Mouse (Mus musculus) neural tube, embryonic 14.5 days (tissue): ENCODE data around the gene Rplp2. TPM values are rescaled to one million over a fixed set of nuclear protein-coding genes. Genes with fewer than 3 reads are reported as not detected.

Source experiments
- ATAC-seq: fragments of 200-750 bp; cut with Nextera tagmentation; 2 replicates; pipeline ENCODE4 v1.8.0; 2017; ENCODE audit warnings: low read depth, mild to moderate bottlenecking, moderate TSS enrichment, moderate library complexity
- H3K27ac ChIP-seq: fragments of 300-500 bp; sonication (generic); 2 replicates; pipeline ENCODE4 v1.5.1; 2014; ENCODE audit warnings: low read depth, mild to moderate bottlenecking, control low read depth, low read length, moderate library complexity, mixed read lengths
- H3K27me3 ChIP-seq: fragments of 300-500 bp; sonication (generic); 2 replicates; pipeline ENCODE4 v1.6.1; 2014; ENCODE audit warnings: low read length; ENCODE audit not compliant: control insufficient read depth, insufficient read depth
- H3K36me3 ChIP-seq: fragments of 300-500 bp; sonication (generic); 2 replicates; pipeline ENCODE4 v1.6.1; 2014; ENCODE audit warnings: low read length, mixed read lengths; ENCODE audit not compliant: control insufficient read depth, insufficient read depth
- H3K4me1 ChIP-seq: fragments of 300-500 bp; sonication (generic); 2 replicates; pipeline ENCODE4 v1.6.1; 2014; ENCODE audit warnings: low read length; ENCODE audit not compliant: control insufficient read depth, insufficient read depth
- H3K4me2 ChIP-seq: fragments of 300-500 bp; sonication (generic); 2 replicates; pipeline ENCODE4 v1.6.1; 2014; ENCODE audit warnings: mild to moderate bottlenecking, low read depth, low read length, control low read depth
- H3K4me3 ChIP-seq: fragments of 300-500 bp; sonication (generic); 2 replicates; pipeline ENCODE4 v1.5.1; 2014; ENCODE audit warnings: low read depth, low read length, control low read depth, mixed read lengths
- H3K9ac ChIP-seq: fragments of 300-500 bp; sonication (generic); replicated peaks from 2 replicates; pipeline ENCODE4 v1.6.1; 2014; ENCODE audit warnings: low read depth, mild to moderate bottlenecking, control low read depth, low read length, mixed read lengths
- H3K9me3 ChIP-seq: fragments of 300-500 bp; sonication (generic); 2 replicates; pipeline ENCODE4 v1.6.1; 2016; ENCODE audit warnings: low read length; ENCODE audit not compliant: control insufficient read depth
- WGBS: fragments of 180-500 bp; shearing (Covaris S2); extraction: QIAGEN DNeasy Blood & Tissue Kit; methylation state at CpG from one replicate; pipeline ENCODE4 v1.1.7; 2014; 5-methylcytosine and 5-hydroxymethylcytosine counted together
- polyA plus RNA-seq: library from polyadenylated mRNA; unstranded; fragments of >200 nt; fragmentation: Nextera tagmentation; extraction: Ambion mirVana; gene quantifications from 2 replicates; pipeline ENCODE4 v1.2.1, GENCODE M21; 2014

The Rplp2 gene
- polyA plus RNA-seq, 1 experiment from 2014 or later: 691 TPM

DNA sequence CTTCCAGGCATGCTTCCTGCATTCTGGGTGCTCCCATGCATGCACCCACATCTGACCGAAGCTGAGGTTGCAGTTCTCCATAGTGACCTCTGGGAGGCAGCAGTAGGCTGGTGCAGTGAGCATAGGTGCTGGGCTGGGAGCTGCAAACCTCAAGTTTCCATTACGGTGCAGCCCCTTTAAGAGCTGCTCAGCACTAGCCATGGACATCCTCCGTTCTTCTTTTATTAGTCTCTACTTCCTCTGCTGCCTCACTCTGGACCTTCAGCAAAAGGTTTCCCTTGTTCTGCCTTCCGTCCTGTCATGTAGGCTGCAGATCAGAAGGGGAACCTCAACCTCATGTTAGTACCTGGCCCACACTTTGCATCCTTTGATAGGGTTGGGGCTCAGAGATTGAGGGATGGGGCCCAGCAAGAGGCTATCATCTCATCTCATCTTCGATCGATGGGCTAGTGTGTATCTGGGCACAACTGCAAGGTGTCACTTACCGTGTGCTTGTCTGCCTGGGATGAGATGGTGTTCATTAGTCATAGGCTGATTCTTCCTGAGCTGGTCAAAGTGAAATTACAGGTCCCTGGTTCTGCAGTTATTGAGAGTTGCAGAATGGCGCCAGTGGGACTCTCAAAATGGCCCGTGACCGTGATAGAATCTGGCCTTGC lies 33.8 kb downstream of the Rplp2 start:
- ATAC-seq: peak; percentile 45; the same call in 1 of the 2 replicates
- no peak overlapping the region for H3K27ac ChIP-seq

DNA sequence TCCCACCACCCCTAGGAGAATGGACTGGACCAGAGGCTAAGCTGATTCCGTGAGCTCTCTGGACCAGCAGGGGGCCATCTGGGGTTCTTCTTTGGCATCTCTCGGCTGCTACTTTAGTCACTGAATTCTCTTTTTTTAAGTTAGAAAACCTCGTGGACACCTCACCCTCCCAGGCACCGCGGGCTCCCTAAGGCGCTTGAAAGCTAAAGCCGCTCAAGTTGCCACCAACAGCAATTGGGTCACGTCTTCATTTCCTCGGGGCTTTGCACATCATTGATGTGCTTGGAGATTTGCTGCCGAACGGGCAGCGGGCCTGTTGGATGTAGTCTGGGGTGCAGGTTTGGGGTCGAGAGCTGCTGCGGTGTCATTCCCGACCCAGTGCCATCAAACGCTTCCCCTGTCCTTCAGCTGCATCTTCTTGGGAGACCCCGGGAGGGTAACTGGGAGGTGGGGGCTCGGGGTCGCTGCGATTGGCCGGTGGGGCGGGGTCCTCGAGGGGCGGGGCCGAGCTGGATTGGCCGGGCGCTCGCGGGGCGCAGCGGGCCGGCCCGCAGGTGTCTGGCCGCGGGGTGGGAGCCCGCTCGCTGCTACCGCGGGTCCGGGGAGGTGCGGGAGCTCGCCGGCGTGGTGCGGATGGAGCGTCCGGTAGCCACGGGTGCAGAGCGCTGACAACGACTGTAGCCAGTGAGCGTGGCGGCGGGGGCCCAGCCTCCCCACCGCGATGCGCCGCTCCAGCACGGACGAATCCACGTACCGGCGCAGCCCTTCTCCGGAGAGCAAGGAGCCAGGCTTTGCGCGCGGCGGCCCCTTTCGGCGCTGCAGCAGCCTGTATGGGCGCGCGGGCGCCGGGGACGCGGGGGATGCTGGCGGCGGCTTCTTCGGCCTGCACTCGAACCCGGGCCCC lies 34.6 kb downstream of the Rplp2 start:
- under 1% methylated on average over 81 of the region's 81 CpGs for WGBS
- Histone ChIP-seq H3K4me2 (peak overlapping the region; percentile 88), H3K4me3 (peak overlapping the region; percentile 65), H3K27me3 (peaks cover 4% of the 10 kb centered on the region; the same call in 1 of the 2 replicates), H3K4me1 (peaks cover 16% of the 10 kb centered on the region), H3K36me3 (no peaks in the 10 kb centered on the region), H3K27ac (peak overlapping the region; percentile 62), H3K9me3 (no peaks in the 10 kb centered on the region), H3K9ac (peak overlapping the region; percentile 81)
- ATAC-seq: peak; percentile 62

More for the DNA sequence above, 33.8 kb downstream of the Rplp2 start:
- no peaks in the 10 kb centered on the region for H3K36me3 ChIP-seq
- peak overlapping the region; percentile 88 for H3K4me2 ChIP-seq
- peaks cover 4% of the 10 kb centered on the region; the same call in 1 of the 2 replicates for H3K27me3 ChIP-seq
- H3K4me3 ChIP-seq: peak overlapping the region; percentile 65
- H3K9ac ChIP-seq: no peak overlapping the region
- peaks cover 18% of the 10 kb centered on the region for H3K4me1 ChIP-seq
- no peaks in the 10 kb centered on the region for H3K9me3 ChIP-seq
- 9% methylated on average over 10 of the region's 10 CpGs for WGBS

DNA sequence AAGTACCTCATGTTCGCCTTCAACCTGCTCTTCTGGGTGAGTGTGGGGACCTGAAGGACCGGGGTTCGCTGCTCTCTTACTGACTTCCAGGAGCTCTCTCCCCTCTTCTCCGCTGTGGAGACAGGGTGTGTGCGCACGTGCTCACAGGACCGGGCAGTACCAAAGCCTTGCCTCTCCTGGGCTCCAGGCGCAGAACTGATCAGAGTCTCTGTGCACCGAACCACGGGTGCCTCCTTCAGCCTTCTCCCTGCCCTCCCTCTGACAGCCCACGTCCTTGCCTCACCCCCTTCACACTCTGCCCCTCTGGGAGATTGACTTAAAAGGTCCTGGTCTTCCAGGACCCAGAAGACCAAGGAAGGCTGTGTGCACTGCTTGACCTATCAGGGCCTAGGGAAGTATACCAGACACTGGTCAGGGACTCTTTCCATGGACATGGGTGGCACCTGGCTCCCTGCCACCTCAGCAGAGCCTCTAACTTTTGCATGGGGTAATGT lies 35.4 kb downstream of the Rplp2 start:
- peak overlapping the region; percentile 65 for H3K4me3 ChIP-seq
- no peaks in the 10 kb centered on the region for H3K36me3 ChIP-seq
- H3K9me3 ChIP-seq: no peaks in the 10 kb centered on the region
- ATAC-seq: no peak
- peak overlapping the region; percentile 62; the same call in 1 of the 2 replicates for H3K27ac ChIP-seq
- H3K27me3 ChIP-seq: peaks cover 4% of the 10 kb centered on the region; the same call in 1 of the 2 replicates
- whole genome bisulfite sequencing: 1% methylated on average over 11 of the region's 11 CpGs
- H3K4me1 ChIP-seq: peaks cover 16% of the 10 kb centered on the region
- peak overlapping the region; percentile 81 for H3K9ac ChIP-seq
- H3K4me2 ChIP-seq: peak overlapping the region; percentile 88

DNA sequence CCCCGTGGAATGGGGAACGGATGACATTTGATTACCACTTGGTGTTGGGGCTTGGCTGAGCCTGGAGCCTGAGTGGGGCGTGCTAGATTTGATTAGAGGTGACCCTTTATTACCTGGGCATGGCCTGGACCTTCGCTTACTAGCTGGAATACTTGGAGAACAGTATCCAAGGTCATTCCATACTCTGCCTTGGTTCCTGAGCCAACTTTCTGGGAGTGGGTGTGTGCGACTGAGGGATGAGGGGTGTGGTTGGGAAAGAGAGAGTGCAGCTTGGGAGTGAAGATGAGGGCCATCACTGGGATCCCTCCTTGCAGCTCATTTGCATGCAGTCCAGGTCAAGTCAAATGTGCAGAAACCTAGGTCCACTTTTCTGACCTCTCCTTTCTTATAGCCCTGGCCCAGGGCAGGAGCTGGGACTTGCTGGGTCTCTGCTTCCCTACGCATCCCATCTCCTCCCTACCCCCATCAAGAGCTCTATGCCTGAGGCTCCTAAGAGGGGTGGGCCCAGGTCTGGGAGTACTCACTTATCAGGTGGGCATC lies 36.0 kb downstream of the Rplp2 start:
- no peaks in the 10 kb centered on the region for H3K36me3 ChIP-seq
- no peak overlapping the region for H3K27ac ChIP-seq
- H3K4me1 ChIP-seq: peaks cover 16% of the 10 kb centered on the region
- peak overlapping the region; percentile 81; the same call in 1 of the 2 replicates for H3K9ac ChIP-seq
- no peak for ATAC-seq
- 77% methylated on average over 6 of the region's 6 CpGs for WGBS
- H3K4me2 ChIP-seq: peak overlapping the region; percentile 88
- peak overlapping the region; percentile 65 for H3K4me3 ChIP-seq
- H3K9me3 ChIP-seq: no peaks in the 10 kb centered on the region
- peaks cover 4% of the 10 kb centered on the region; the same call in 1 of the 2 replicates for H3K27me3 ChIP-seq

DNA sequence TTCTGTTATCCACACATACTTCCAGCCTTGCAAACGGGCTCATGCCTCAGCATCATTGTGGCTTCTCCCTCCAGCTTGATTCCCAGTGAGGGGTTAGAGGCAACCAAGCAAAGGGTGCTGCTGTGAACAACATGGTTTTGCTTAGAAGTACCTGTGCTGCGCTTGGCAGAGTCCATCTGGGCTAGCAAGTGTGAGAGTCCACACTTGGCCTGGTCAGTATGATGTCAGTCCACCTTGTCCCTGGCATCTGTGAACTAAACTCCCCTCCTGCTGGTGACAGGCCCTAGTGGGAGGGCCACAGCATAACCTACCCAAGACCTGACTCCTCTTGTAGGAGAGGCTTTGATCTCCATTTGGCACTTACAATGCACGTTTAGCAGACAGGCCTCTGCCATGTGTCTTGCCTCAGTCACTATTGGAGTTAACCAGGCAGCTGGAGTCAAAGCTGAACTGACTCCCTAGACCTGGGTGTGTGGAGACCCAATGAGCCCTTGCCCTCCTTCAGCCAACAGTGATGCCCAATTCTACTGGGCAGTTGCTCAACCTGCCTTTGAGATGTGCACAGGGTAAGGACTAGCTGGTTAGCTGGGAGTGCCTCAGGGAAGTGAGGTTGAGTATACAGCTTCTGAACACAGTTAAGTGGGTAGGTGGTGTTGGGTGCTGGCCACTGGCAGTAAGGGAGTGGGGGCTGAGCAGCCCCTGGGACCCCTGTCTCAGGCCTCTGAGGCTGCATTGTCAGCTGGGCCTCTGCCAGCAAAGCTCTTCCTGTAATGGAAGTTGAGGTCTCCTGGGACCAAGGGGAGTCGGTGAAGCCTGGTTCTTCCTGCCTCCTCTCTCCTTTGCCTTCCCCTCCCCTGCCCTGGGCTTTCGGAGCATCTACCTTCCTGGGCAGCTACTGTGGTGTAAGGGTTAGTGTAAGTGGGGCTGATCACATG lies 37.3 kb downstream of the Rplp2 start:
- no peaks in the 10 kb centered on the region for H3K36me3 ChIP-seq
- H3K9me3 ChIP-seq: no peaks in the 10 kb centered on the region
- 75% methylated on average over 5 of the region's 5 CpGs for WGBS
- H3K9ac ChIP-seq: no peak overlapping the region
- H3K4me2 ChIP-seq: 0 out of 2 replicates have a peak overlapping the region, but pooled peaks have one; percentile 8
- peaks cover 4% of the 10 kb centered on the region; the same call in 1 of the 2 replicates for H3K27me3 ChIP-seq
- H3K4me1 ChIP-seq: peaks cover 16% of the 10 kb centered on the region
- no peak overlapping the region for H3K4me3 ChIP-seq
- no peak for ATAC-seq
- H3K27ac ChIP-seq: no peak overlapping the region

- H3K4me1 ChIP-seq: peaks cover 16% of the 10 kb centered on the region
- H3K9me3 ChIP-seq: no peaks in the 10 kb centered on the region
- WGBS: 71% methylated on average over 2 of the region's 2 CpGs
These were observed 38.0 kb downstream of the Rplp2 start for GRCm38 (mm10) chr7:141485186-141485585.

GRCm38 (mm10) chr7:141485606-141486005 lies 38.4 kb downstream of the Rplp2 start:
- 84% methylated on average over 2 of the region's 2 CpGs for WGBS
- Histone ChIP-seq H3K9me3 (no peaks in the 10 kb centered on the region), H3K36me3 (no peaks in the 10 kb centered on the region), H3K4me3 (no peak overlapping the region), H3K4me1 (peaks cover 16% of the 10 kb centered on the region), H3K9ac (no peak overlapping the region), H3K4me2 (no peak overlapping the region), H3K27ac (no peak overlapping the region), H3K27me3 (peaks cover 4% of the 10 kb centered on the region; the same call in 1 of the 2 replicates)
- ATAC-seq: no peak

More at GRCm38 (mm10) chr7:141485186-141485585, 38.0 kb downstream of the Rplp2 start:
- no peaks in the 10 kb centered on the region for H3K36me3 ChIP-seq
- no peak overlapping the region for H3K27ac ChIP-seq
- no peak overlapping the region for H3K9ac ChIP-seq
- no peak overlapping the region for H3K4me3 ChIP-seq
- no peak overlapping the region for H3K4me2 ChIP-seq
- no peak for ATAC-seq
- peaks cover 4% of the 10 kb centered on the region; the same call in 1 of the 2 replicates for H3K27me3 ChIP-seq

GRCm38 (mm10) chr7:141486239-141486638 lies 39.1 kb downstream of the Rplp2 start:
- no peaks in the 10 kb centered on the region for H3K9me3 ChIP-seq
- no peak overlapping the region for H3K9ac ChIP-seq
- H3K4me1 ChIP-seq: peaks cover 13% of the 10 kb centered on the region
- no peaks in the 10 kb centered on the region for H3K36me3 ChIP-seq
- H3K4me2 ChIP-seq: no peak overlapping the region
- H3K4me3 ChIP-seq: no peak overlapping the region
- ATAC-seq: no peak
- 95% methylated on average over 1 of the region's 1 CpGs for whole genome bisulfite sequencing
- H3K27ac ChIP-seq: no peak overlapping the region
- peaks cover 4% of the 10 kb centered on the region; the same call in 1 of the 2 replicates for H3K27me3 ChIP-seq
